Mouse (Mus musculus) MEL (cell line): Measurements from ENCODE around the gene Ppwd1.

Experiments used
- CHD2 ChIP-seq: IDR thresholded peaks from 2 replicates; pipeline ENCODE4 v1.6.1; 2011; ENCODE audit warnings: low read length, improper control_type of control experiment
- CTCF ChIP-seq, 3 experiments: IDR thresholded peaks in 2 of 3; conservative IDR thresholded peaks in 1 of 3; 2 replicates each; pipeline ENCODE4 v1.5.1; 2011 to 2012; ENCODE audit warnings: low read length in 3 of 3, low read depth in 2 of 3, mild to moderate bottlenecking in 2 of 3, improper control_type of control experiment in 1 of 3, inconsistent platforms in 1 of 3, mixed read lengths in 1 of 3, moderate library complexity in 1 of 3; ENCODE audit not compliant: control insufficient read depth in 1 of 3, insufficient read depth in 1 of 3, poor library complexity in 1 of 3, severe bottlenecking in 1 of 3
- ETS1 ChIP-seq: IDR thresholded peaks from 2 replicates; pipeline ENCODE4 v1.6.1; 2012; ENCODE audit warnings: low read depth, mild to moderate bottlenecking, inconsistent platforms, low read length, improper control_type of control experiment, moderate library complexity
- GATA1 ChIP-seq: IDR thresholded peaks from 2 replicates; pipeline ENCODE4 v1.6.1; 2011; ENCODE audit warnings: low read depth, low read length, improper control_type of control experiment
- POLR2A ChIP-seq, 2 experiments: IDR thresholded peaks; 2 replicates each; pipeline ENCODE4 v1.6.1; 2011 to 2012; ENCODE audit warnings: low read length in 2 of 2, mild to moderate bottlenecking in 2 of 2, control low read depth in 1 of 2, improper control_type of control experiment in 1 of 2, low read depth in 1 of 2, moderate library complexity in 1 of 2; ENCODE audit not compliant: control insufficient read depth in 1 of 2, insufficient read depth in 1 of 2, poor library complexity in 1 of 2
- RAD21 ChIP-seq: IDR thresholded peaks from 2 replicates; pipeline ENCODE4 v1.6.1; 2011; ENCODE audit warnings: mild to moderate bottlenecking, low read depth, low read length, improper control_type of control experiment
- RCOR1 ChIP-seq: IDR thresholded peaks from 2 replicates; pipeline ENCODE4 v1.6.1; 2012; ENCODE audit warnings: low read depth, mild to moderate bottlenecking, inconsistent platforms, low read length, improper control_type of control experiment
- ZC3H11A ChIP-seq: IDR thresholded peaks from 2 replicates; pipeline ENCODE4 v1.6.1; 2012; ENCODE audit warnings: low read depth, mild to moderate bottlenecking, inconsistent platforms, low read length, improper control_type of control experiment
- ZNF384 ChIP-seq: IDR thresholded peaks from 2 replicates; pipeline ENCODE4 v1.6.1; 2012; ENCODE audit warnings: low read depth, mild to moderate bottlenecking, inconsistent platforms, low read length, improper control_type of control experiment

GRCm38 (mm10) chr13:104171711-104172110, 56.9 kb downstream of the Ppwd1 start:
- no peak for TF ChIP-seq CTCF (IDR thresholded peaks at IDR 0.05 in 2 of 3, conservative IDR thresholded peaks at IDR 0.05 in 1 of 3; ENCODE audit: control insufficient read depth in 1 of 3, insufficient read depth in 1 of 3, low read depth in 2 of 3, low read length in 3 of 3, poor library complexity in 1 of 3, severe bottlenecking in 1 of 3)
- no peak for TF ChIP-seq ZNF384
- TF ChIP-seq CHD2, result no peak
- no peak for TF ChIP-seq RAD21
- TF ChIP-seq GATA1, result no peak
- TF ChIP-seq RCOR1, result no peak
- TF ChIP-seq ZC3H11A, result no peak
- no peak for TF ChIP-seq POLR2A (IDR thresholded peaks at IDR 0.05; ENCODE audit: control insufficient read depth in 1 of 2, insufficient read depth in 1 of 2, low read depth in 1 of 2, low read length in 2 of 2, poor library complexity in 1 of 2)
- TF ChIP-seq ETS1, result no peak
